Mouse (Mus musculus) embryonic facial prominence, embryonic 10.5 days (tissue): ENCODE measurements at regions not wholly inside any gene's neighbourhood (a gene's known extent, or its start where the extent isn't known, plus 50 kb on each side); places are given as distances from the start of the nearest gene placed in this dataset.

Experiments used
- DNase-seq: peaks from one replicate; pipeline ENCODE4 v3.0.0-alpha.2; 2017; ENCODE audit warnings: low spot score
- H3K27ac ChIP-seq: fragments of 300-500 bp; sonication (generic); replicated peaks from 2 replicates; pipeline ENCODE4 v1.5.1; 2016; ENCODE audit warnings: mild to moderate bottlenecking
- H3K27me3 ChIP-seq: fragments of 300-500 bp; sonication (generic); replicated peaks from 2 replicates; pipeline ENCODE4 v1.6.1; 2016; ENCODE audit warnings: low read depth, mild to moderate bottlenecking; ENCODE audit not compliant: poor library complexity, severe bottlenecking
- H3K36me3 ChIP-seq: fragments of 300-500 bp; sonication (generic); replicated peaks from 2 replicates; pipeline ENCODE4 v1.6.1; 2016; ENCODE audit warnings: mild to moderate bottlenecking, moderate library complexity
- H3K4me1 ChIP-seq: fragments of 300-500 bp; sonication (generic); 2 replicates; pipeline ENCODE4 v1.6.1; 2016
- H3K4me3 ChIP-seq: fragments of 300-500 bp; sonication (generic); 2 replicates; pipeline ENCODE4 v1.5.1; 2016; ENCODE audit warnings: mild to moderate bottlenecking, moderate library complexity
- H3K9me3 ChIP-seq: fragments of 300-500 bp; sonication (generic); 2 replicates; pipeline ENCODE4 v1.6.1; 2016; ENCODE audit warnings: mild to moderate bottlenecking
- WGBS: fragments of 180-500 bp; shearing (Covaris S2); methylation state at CpG from one replicate; pipeline ENCODE4 v1.1.7; 2016; 5-methylcytosine and 5-hydroxymethylcytosine counted together

DNA sequence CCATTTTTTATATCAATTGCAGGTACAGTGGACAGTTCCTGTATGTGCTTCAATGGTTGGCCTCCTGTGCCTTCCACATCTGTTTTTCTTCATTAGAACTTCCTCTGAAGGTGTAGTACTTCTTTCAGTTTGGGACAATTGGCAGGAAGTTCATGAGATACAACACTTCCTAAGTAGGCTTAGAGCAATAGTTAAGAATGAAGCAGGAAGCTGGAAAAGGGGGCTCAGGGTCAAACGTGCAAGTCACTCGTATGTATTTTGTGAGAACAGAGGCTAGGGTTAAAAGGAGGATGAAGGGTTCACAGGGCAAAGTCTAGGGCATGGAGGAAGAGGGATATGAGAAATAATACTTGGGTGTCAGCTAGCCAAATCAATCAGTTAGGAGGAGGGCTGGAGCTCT, 55.7 kb upstream of the Ptprm start:
- Histone ChIP-seq H3K4me1 (no peaks in the 10 kb centered on the region), H3K27ac (no peak overlapping the region), H3K36me3 (no peaks in the 10 kb centered on the region), H3K27me3 (no peaks in the 10 kb centered on the region), H3K4me3 (no peak overlapping the region), H3K9me3 (no peaks in the 10 kb centered on the region)
- no peak for DNase-seq
- WGBS, result 81% methylated on average over 2 of the region's 2 CpGs

DNA sequence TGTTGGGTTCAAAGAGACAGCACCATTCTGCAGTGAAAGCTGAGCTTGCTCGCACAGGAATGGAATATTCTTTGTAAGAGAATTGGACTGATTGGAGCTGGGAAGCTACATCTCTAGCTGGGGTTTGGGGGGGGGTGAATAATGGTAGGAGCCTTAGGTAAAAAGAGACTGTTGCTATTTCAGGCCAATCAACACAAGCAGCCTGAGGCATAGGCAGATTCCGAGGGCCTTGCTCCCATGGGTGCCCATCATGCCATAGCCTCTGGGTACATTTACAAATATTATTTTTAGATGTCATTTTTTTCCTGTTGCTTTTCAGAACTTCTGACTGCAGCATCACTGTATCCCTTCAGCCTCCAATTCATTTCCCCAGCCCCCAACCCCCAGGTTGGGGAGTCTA, 51.7 kb upstream of the Ptprm start:
- no peak overlapping the region for H3K27ac ChIP-seq
- no peak for DNase-seq
- H3K4me1 ChIP-seq, result 0 out of 2 replicates have a peak, but pooled peaks cover 4% of the 10 kb centered on the region
- H3K36me3 ChIP-seq, result no peaks in the 10 kb centered on the region
- H3K4me3 ChIP-seq, result no peak overlapping the region
- H3K9me3 ChIP-seq, result no peaks in the 10 kb centered on the region
- 89% methylated on average over 2 of the region's 2 CpGs for WGBS
- no peaks in the 10 kb centered on the region for H3K27me3 ChIP-seq
